Mouse (Mus musculus) embryonic facial prominence, embryonic 10.5 days (tissue): ENCODE results near the gene Rsph1. TPM values are rescaled to one million over a fixed set of nuclear protein-coding genes. Genes with fewer than 3 reads are reported as not detected.

Experiments
- DNase-seq: peaks from one replicate; pipeline ENCODE4 v3.0.0-alpha.2; 2017; ENCODE audit warnings: low spot score
- H3K27ac ChIP-seq: fragments of 300-500 bp; sonication (generic); replicated peaks from 2 replicates; pipeline ENCODE4 v1.5.1; 2016; ENCODE audit warnings: mild to moderate bottlenecking
- H3K27me3 ChIP-seq: fragments of 300-500 bp; sonication (generic); replicated peaks from 2 replicates; pipeline ENCODE4 v1.6.1; 2016; ENCODE audit warnings: low read depth, mild to moderate bottlenecking; ENCODE audit not compliant: poor library complexity, severe bottlenecking
- H3K36me3 ChIP-seq: fragments of 300-500 bp; sonication (generic); replicated peaks from 2 replicates; pipeline ENCODE4 v1.6.1; 2016; ENCODE audit warnings: mild to moderate bottlenecking, moderate library complexity
- H3K4me1 ChIP-seq: fragments of 300-500 bp; sonication (generic); 2 replicates; pipeline ENCODE4 v1.6.1; 2016
- H3K4me3 ChIP-seq: fragments of 300-500 bp; sonication (generic); 2 replicates; pipeline ENCODE4 v1.5.1; 2016; ENCODE audit warnings: mild to moderate bottlenecking, moderate library complexity
- H3K9me3 ChIP-seq: fragments of 300-500 bp; sonication (generic); 2 replicates; pipeline ENCODE4 v1.6.1; 2016; ENCODE audit warnings: mild to moderate bottlenecking
- WGBS: fragments of 180-500 bp; shearing (Covaris S2); methylation state at CpG from one replicate; pipeline ENCODE4 v1.1.7; 2016; 5-methylcytosine and 5-hydroxymethylcytosine counted together
- polyA plus RNA-seq: library from polyadenylated mRNA; unstranded; fragments of >200 nt; fragmentation: Nextera tagmentation; extraction: Ambion mirVana; gene quantifications from 2 replicates; pipeline ENCODE4 v1.2.1, GENCODE M21; 2016

Rsph1 gene
- polyA plus RNA-seq, 1 experiment from 2014 or later = 1.8 TPM

- Histone ChIP-seq H3K36me3 (no peaks in the 10 kb centered on the region), H3K27ac (no peak overlapping the region), H3K9me3 (no peaks in the 10 kb centered on the region), H3K4me1 (peaks cover 30% of the 10 kb centered on the region), H3K27me3 (peaks cover 42% of the 10 kb centered on the region), H3K4me3 (peak overlapping the region; percentile 73)
- 26% methylated on average over 7 of the region's 7 CpGs for WGBS
- DNase-seq = no peak
Observed at GRCm38 (mm10) chr17:31297521-31297939, 20.3 kb upstream of the Rsph1 start.

GRCm38 (mm10) chr17:31295892-31296781, 19.0 kb upstream of the Rsph1 start:
- peak; percentile 78 for DNase-seq
- Histone ChIP-seq H3K9me3 (no peaks in the 10 kb centered on the region), H3K4me1 (peaks cover 30% of the 10 kb centered on the region), H3K27me3 (peaks cover 42% of the 10 kb centered on the region), H3K36me3 (no peaks in the 10 kb centered on the region), H3K4me3 (peak overlapping the region; percentile 73), H3K27ac (peak overlapping the region; percentile 80)
- under 1% methylated on average over 68 of the region's 68 CpGs for WGBS

- Histone ChIP-seq H3K36me3 (no peaks in the 10 kb centered on the region), H3K4me3 (peak overlapping the region; percentile 73), H3K4me1 (peaks cover 30% of the 10 kb centered on the region), H3K9me3 (no peaks in the 10 kb centered on the region), H3K27ac (peak overlapping the region; percentile 80; the same call in 1 of the 2 replicates), H3K27me3 (peaks cover 42% of the 10 kb centered on the region)
- 20% methylated on average over 25 of the region's 25 CpGs for WGBS
- peak; percentile 49 for DNase-seq
Observed at GRCm38 (mm10) chr17:31295215-31295891, 18.2 kb upstream of the Rsph1 start.

GRCm38 (mm10) chr17:31294363-31295214, 17.4 kb upstream of the Rsph1 start:
- Histone ChIP-seq H3K4me3 (peak overlapping the region; percentile 73; the same call in 1 of the 2 replicates), H3K27ac (no peak overlapping the region), H3K27me3 (peaks cover 42% of the 10 kb centered on the region), H3K4me1 (peaks cover 30% of the 10 kb centered on the region), H3K36me3 (no peaks in the 10 kb centered on the region), H3K9me3 (no peaks in the 10 kb centered on the region)
- no peak for DNase-seq
- WGBS = 82% methylated on average over 15 of the region's 15 CpGs

GRCm38 (mm10) chr17:31290859-31291258, 13.7 kb upstream of the Rsph1 start:
- Histone ChIP-seq H3K4me3 (no peak overlapping the region), H3K27me3 (peaks cover 16% of the 10 kb centered on the region), H3K27ac (no peak overlapping the region), H3K9me3 (no peaks in the 10 kb centered on the region), H3K4me1 (peaks cover 13% of the 10 kb centered on the region), H3K36me3 (no peaks in the 10 kb centered on the region)
- no peak for DNase-seq
- 67% methylated on average over 6 of the region's 6 CpGs for WGBS

- H3K27ac ChIP-seq = no peak overlapping the region
- H3K36me3 ChIP-seq = no peaks in the 10 kb centered on the region
- H3K4me1 ChIP-seq = peaks cover 8% of the 10 kb centered on the region
- H3K4me3 ChIP-seq = no peak overlapping the region
- DNase-seq = no peak
- peaks cover 11% of the 10 kb centered on the region for H3K27me3 ChIP-seq
- no peaks in the 10 kb centered on the region for H3K9me3 ChIP-seq
Observed at GRCm38 (mm10) chr17:31290311-31290710, 13.1 kb upstream of the Rsph1 start.

GRCm38 (mm10) chr17:31288999-31289726, 12.0 kb upstream of the Rsph1 start:
- peaks cover 4% of the 10 kb centered on the region for H3K4me1 ChIP-seq
- no peaks in the 10 kb centered on the region for H3K36me3 ChIP-seq
- DNase-seq = no peak
- WGBS = 60% methylated on average over 7 of the region's 7 CpGs
- no peaks in the 10 kb centered on the region for H3K27me3 ChIP-seq
- 0 out of 2 replicates have a peak overlapping the region, but pooled peaks have one; percentile 10 for H3K27ac ChIP-seq
- H3K4me3 ChIP-seq = no peak overlapping the region
- no peaks in the 10 kb centered on the region for H3K9me3 ChIP-seq

- peaks cover 11% of the 10 kb centered on the region for H3K4me1 ChIP-seq
- H3K27ac ChIP-seq = no peak overlapping the region
- no peaks in the 10 kb centered on the region for H3K36me3 ChIP-seq
- 92% methylated on average over 3 of the region's 3 CpGs for WGBS
- H3K9me3 ChIP-seq = no peaks in the 10 kb centered on the region
- DNase-seq = no peak
- H3K4me3 ChIP-seq = no peak overlapping the region
- no peaks in the 10 kb centered on the region for H3K27me3 ChIP-seq
Observed at GRCm38 (mm10) chr17:31287216-31287615, 10.0 kb upstream of the Rsph1 start.

GRCm38 (mm10) chr17:31286492-31286891, 9.3 kb upstream of the Rsph1 start, which contains the start of gene Slc37a1:
Gene Slc37a1, plus strand, starts transcription at chr17:31286792.
- H3K9me3 ChIP-seq = no peaks in the 10 kb centered on the region
- no peaks in the 10 kb centered on the region for H3K27me3 ChIP-seq
- no peaks in the 10 kb centered on the region for H3K36me3 ChIP-seq
- no peak within 1 kb of the TSS for H3K27ac ChIP-seq
- H3K4me1 ChIP-seq = peaks cover 16% of the 10 kb centered on the region
- no peak within 1 kb of the TSS for H3K4me3 ChIP-seq
- 92% methylated on average over 1 of the region's 1 CpGs for WGBS
- no peak for DNase-seq

- no peaks in the 10 kb centered on the region for H3K27me3 ChIP-seq
- DNase-seq = no peak
- no peak overlapping the region for H3K27ac ChIP-seq
- H3K36me3 ChIP-seq = no peaks in the 10 kb centered on the region
- 88% methylated on average over 2 of the region's 2 CpGs for WGBS
- H3K4me1 ChIP-seq = peaks cover 16% of the 10 kb centered on the region
- no peak overlapping the region for H3K4me3 ChIP-seq
- H3K9me3 ChIP-seq = no peaks in the 10 kb centered on the region
Observed at GRCm38 (mm10) chr17:31285867-31286266, 8.7 kb upstream of the Rsph1 start.

GRCm38 (mm10) chr17:31282687-31283053, 5.5 kb upstream of the Rsph1 start:
- no peak overlapping the region for H3K4me3 ChIP-seq
- H3K27ac ChIP-seq = no peak overlapping the region
- H3K4me1 ChIP-seq = peaks cover 16% of the 10 kb centered on the region
- no peak for DNase-seq
- H3K9me3 ChIP-seq = no peaks in the 10 kb centered on the region
- 21% methylated on average over 7 of the region's 7 CpGs for WGBS
- H3K36me3 ChIP-seq = no peaks in the 10 kb centered on the region
- no peaks in the 10 kb centered on the region for H3K27me3 ChIP-seq
